Mouse (Mus musculus): ENCODE results near the gene Spag6.

The Spag6 gene

GRCm38 (mm10) chr2:18688286-18688685 lies 5.5 kb upstream of the Spag6 start:
- no peak for DNase-seq (ENCODE audit: low spot score in 2 of 2)

- peak in 1 of 2 experiments; percentile 49 for DNase-seq (ENCODE audit: low spot score in 2 of 2)
Measured at GRCm38 (mm10) chr2:18688708-18689063, 5.1 kb upstream of the Spag6 start.

GRCm38 (mm10) chr2:18689064-18689921 lies 4.5 kb upstream of the Spag6 start:
- DNase-seq (ENCODE audit: low spot score in 2 of 2) = peak in 1 of 2 experiments; percentile 31

GRCm38 (mm10) chr2:18690055-18690691 lies 3.7 kb upstream of the Spag6 start:
- DNase-seq (ENCODE audit: low spot score in 2 of 2) = peak; percentile 26 to 52

- DNase-seq (ENCODE audit: low spot score in 2 of 2) = no peak
Measured at GRCm38 (mm10) chr2:18690756-18691155, 3.1 kb upstream of the Spag6 start.

GRCm38 (mm10) chr2:18692031-18692430 lies 1.8 kb upstream of the Spag6 start:
- no peak for DNase-seq (ENCODE audit: low spot score in 2 of 2)

- no peak for DNase-seq (ENCODE audit: low spot score in 2 of 2)
Measured at GRCm38 (mm10) chr2:18692548-18692947, 1.3 kb upstream of the Spag6 start.

- DNase-seq (ENCODE audit: low spot score in 2 of 2) = no peak
Measured at GRCm38 (mm10) chr2:18693491-18693870, 351 bp upstream of the Spag6 start.

GRCm38 (mm10) chr2:18694611-18694950 lies 749 bp downstream of the Spag6 start:
- DNase-seq (ENCODE audit: low spot score in 2 of 2) = no peak

GRCm38 (mm10) chr2:18695163-18695562 lies 1.3 kb downstream of the Spag6 start:
- no peak for DNase-seq (ENCODE audit: low spot score in 2 of 2)

GRCm38 (mm10) chr2:18695629-18696150 lies 1.9 kb downstream of the Spag6 start:
- DNase-seq (ENCODE audit: low spot score in 2 of 2) = no peak

- DNase-seq (ENCODE audit: low spot score in 2 of 2) = no peak
Measured at GRCm38 (mm10) chr2:18697591-18698244, 3.9 kb downstream of the Spag6 start.

GRCm38 (mm10) chr2:18698663-18699385 lies 5.0 kb downstream of the Spag6 start:
- no peak for DNase-seq (ENCODE audit: low spot score in 2 of 2)

- no peak for DNase-seq (ENCODE audit: low spot score in 2 of 2)
Measured at GRCm38 (mm10) chr2:18699401-18699990, 5.7 kb downstream of the Spag6 start.

- DNase-seq (ENCODE audit: low spot score in 2 of 2) = no peak
Measured at GRCm38 (mm10) chr2:18710356-18710755, 16.5 kb downstream of the Spag6 start.

GRCm38 (mm10) chr2:18713071-18713470 lies 19.2 kb downstream of the Spag6 start:
- DNase-seq (ENCODE audit: low spot score in 2 of 2) = no peak

- DNase-seq (ENCODE audit: low spot score in 2 of 2) = no peak
Measured at GRCm38 (mm10) chr2:18714337-18714736, 20.5 kb downstream of the Spag6 start.

- DNase-seq (ENCODE audit: low spot score in 2 of 2) = no peak
Measured at GRCm38 (mm10) chr2:18718521-18718920, 24.7 kb downstream of the Spag6 start.

- DNase-seq (ENCODE audit: low spot score in 2 of 2) = no peak
Measured at GRCm38 (mm10) chr2:18722208-18722830, 28.5 kb downstream of the Spag6 start.

GRCm38 (mm10) chr2:18724462-18724861 lies 30.6 kb downstream of the Spag6 start:
- DNase-seq (ENCODE audit: low spot score in 2 of 2) = no peak

- DNase-seq (ENCODE audit: low spot score in 2 of 2) = no peak
Measured at GRCm38 (mm10) chr2:18725880-18726279, 32.0 kb downstream of the Spag6 start.
